Mouse (Mus musculus) CH12.LX (cell line): ENCODE data around the gene Zfp36l1. TPM values are rescaled to one million over a fixed set of nuclear protein-coding genes. Genes with fewer than 3 reads are reported as not detected.

Experiments
- DNase-seq: peaks from one replicate; pipeline ENCODE4 v3.0.0-alpha.2; 2013; ENCODE audit errors: extremely low read depth
- H3K27ac ChIP-seq: 2 replicates; pipeline ENCODE4 v1.5.1; 2012; ENCODE audit warnings: low read depth, mild to moderate bottlenecking, control low read depth, moderate library complexity; ENCODE audit not compliant: insufficient read depth
- H3K27me3 ChIP-seq: replicated peaks from 2 replicates; pipeline ENCODE3; 2012; ENCODE audit warnings: inconsistent platforms
- H3K36me3 ChIP-seq, 2 experiments: replicated peaks in 1 of 2; 2 replicates each; pipeline versions ENCODE3 to v1.6.1; 2012; ENCODE audit warnings: inconsistent platforms in 1 of 2, low read length in 1 of 2, mild to moderate bottlenecking in 1 of 2, mixed read lengths in 1 of 2, moderate library complexity in 1 of 2; ENCODE audit not compliant: control insufficient read depth in 1 of 2, insufficient read depth in 1 of 2
- H3K4me1 ChIP-seq, 2 experiments: 2 replicates each; pipeline ENCODE4 v1.6.1; 2012; ENCODE audit warnings: inconsistent platforms in 1 of 2, moderate library complexity in 1 of 2; ENCODE audit not compliant: insufficient read depth in 2 of 2, control insufficient read depth in 1 of 2
- H3K4me2 ChIP-seq: 2 replicates; pipeline ENCODE4 v1.6.1; 2012; ENCODE audit warnings: low read depth, mild to moderate bottlenecking, control low read depth; ENCODE audit not compliant: poor library complexity, insufficient read depth, severe bottlenecking
- H3K4me3 ChIP-seq, 3 experiments: fragments of 150-350 bp in 1 of 3; sonication (generic) in 1 of 3; replicated peaks in 1 of 3; 2 replicates each; pipeline versions ENCODE3 to v1.5.1; 2011 to 2012; ENCODE audit warnings: low read depth in 2 of 3, low read length in 2 of 3, mild to moderate bottlenecking in 2 of 3, moderate library complexity in 2 of 3, control low read depth in 1 of 3, improper control_type of control experiment in 1 of 3, inconsistent platforms in 1 of 3, mixed read lengths in 1 of 3; ENCODE audit not compliant: poor library complexity in 1 of 3
- H3K79me2 ChIP-seq: replicated peaks from 2 replicates; pipeline ENCODE4 v1.6.1; 2012; ENCODE audit warnings: mild to moderate bottlenecking, moderate library complexity; ENCODE audit not compliant: control insufficient read depth, poor library complexity, insufficient read depth, severe bottlenecking; ENCODE audit errors: extremely low read depth
- H3K9ac ChIP-seq: 2 replicates; pipeline ENCODE4 v1.6.1; 2012; ENCODE audit warnings: low read depth, mild to moderate bottlenecking, control low read depth, moderate library complexity; ENCODE audit not compliant: insufficient read depth
- H3K9me3 ChIP-seq: replicated peaks from 2 replicates; pipeline ENCODE3; 2012; ENCODE audit warnings: low read length, inconsistent platforms, mixed read lengths
- CHD1 ChIP-seq: IDR thresholded peaks from 2 replicates; pipeline ENCODE4 v1.6.1; 2012; ENCODE audit warnings: low read depth, low read length, improper control_type of control experiment, inconsistent platforms
- CHD2 ChIP-seq: IDR thresholded peaks from 2 replicates; pipeline ENCODE4 v1.6.1; 2011; ENCODE audit warnings: low read length, improper control_type of control experiment
- CTCF ChIP-seq, 2 experiments: IDR thresholded peaks in 1 of 2; conservative IDR thresholded peaks in 1 of 2; 2 replicates each; pipeline ENCODE4 v1.5.1; 2011 to 2012; ENCODE audit warnings: low read depth in 2 of 2, low read length in 2 of 2, improper control_type of control experiment in 1 of 2, inconsistent platforms in 1 of 2, mild to moderate bottlenecking in 1 of 2, moderate library complexity in 1 of 2
- E2F4 ChIP-seq: IDR thresholded peaks from 2 replicates; pipeline ENCODE4 v1.6.1; 2011; ENCODE audit warnings: low read depth, low read length, improper control_type of control experiment; ENCODE audit not compliant: insufficient replicate concordance
- ETS1 ChIP-seq: conservative IDR thresholded peaks from 2 replicates; pipeline ENCODE4 v1.6.1; 2012; ENCODE audit warnings: low read depth, mild to moderate bottlenecking, inconsistent platforms, low read length, improper control_type of control experiment, moderate library complexity
- JUND ChIP-seq: conservative IDR thresholded peaks from 2 replicates; pipeline ENCODE4 v1.6.1; 2011; ENCODE audit warnings: low read depth, low read length, improper control_type of control experiment
- KAT2A ChIP-seq: IDR thresholded peaks from 2 replicates; pipeline ENCODE4 v1.6.1; 2012; ENCODE audit warnings: low read length, improper control_type of control experiment, inconsistent platforms; ENCODE audit not compliant: insufficient replicate concordance
- MAZ ChIP-seq: IDR thresholded peaks from 2 replicates; pipeline ENCODE4 v1.6.1; 2012; ENCODE audit warnings: low read depth, mild to moderate bottlenecking, inconsistent platforms, low read length, improper control_type of control experiment, moderate library complexity
- MXI1 ChIP-seq: IDR thresholded peaks from 2 replicates; pipeline ENCODE4 v1.6.1; 2011; ENCODE audit warnings: mild to moderate bottlenecking, low read depth, low read length, improper control_type of control experiment
- NELFE ChIP-seq: IDR thresholded peaks from 2 replicates; pipeline ENCODE4 v1.6.1; 2011; ENCODE audit warnings: low read depth, low read length, improper control_type of control experiment
- POLR2A ChIP-seq: IDR thresholded peaks from 2 replicates; pipeline ENCODE4 v1.6.1; 2011; ENCODE audit warnings: low read depth, mild to moderate bottlenecking, improper control_type of control experiment, low read length
- RAD21 ChIP-seq: IDR thresholded peaks from 2 replicates; pipeline ENCODE4 v1.6.1; 2011; ENCODE audit warnings: low read depth, mild to moderate bottlenecking, low read length, improper control_type of control experiment, moderate library complexity
- SMC3 ChIP-seq: IDR thresholded peaks from 2 replicates; pipeline ENCODE4 v1.6.1; 2011; ENCODE audit warnings: low read depth, low read length, improper control_type of control experiment
- TBP ChIP-seq: conservative IDR thresholded peaks from 2 replicates; pipeline ENCODE4 v1.6.1; 2011; ENCODE audit warnings: low read depth, low read length, improper control_type of control experiment
- TCF12 ChIP-seq: IDR thresholded peaks from 2 replicates; pipeline ENCODE4 v1.6.1; 2014; ENCODE audit warnings: low read depth, mild to moderate bottlenecking, inconsistent platforms, low read length, improper control_type of control experiment
- UBTF ChIP-seq: IDR thresholded peaks from 2 replicates; pipeline ENCODE4 v1.6.1; 2012; ENCODE audit warnings: low read depth, mild to moderate bottlenecking, inconsistent platforms, low read length, improper control_type of control experiment, moderate library complexity
- ZC3H11A ChIP-seq: IDR thresholded peaks from 2 replicates; pipeline ENCODE4 v1.6.1; 2012; ENCODE audit warnings: low read depth, mild to moderate bottlenecking, inconsistent platforms, low read length, improper control_type of control experiment
- ZKSCAN1 ChIP-seq: IDR thresholded peaks from 2 replicates; pipeline ENCODE4 v1.6.1; 2012; ENCODE audit warnings: low read depth, inconsistent platforms, low read length, improper control_type of control experiment, borderline replicate concordance
- ZMIZ1 ChIP-seq: IDR thresholded peaks from 2 replicates; pipeline ENCODE4 v1.6.1; 2012; ENCODE audit warnings: low read depth, mild to moderate bottlenecking, inconsistent platforms, low read length, improper control_type of control experiment
- ZNF384 ChIP-seq: IDR thresholded peaks from 2 replicates; pipeline ENCODE4 v1.6.1; 2012; ENCODE audit warnings: low read depth, low read length, improper control_type of control experiment, inconsistent platforms
- dilution Hi-C: fragments of 300-500 bp; cut with MboI; formaldehyde crosslinking; loops from 2 replicates; pipeline ENCODE4 v1.14.3; 2020; ENCODE audit warnings: low sequenced_read_pairs; ENCODE audit not compliant: extremely low pct_unique_long_range_greater_than_20kb, extremely low pct_ligation_motif_present
- in situ Hi-C: fragments of 300-500 bp; cut with MboI; formaldehyde crosslinking; loops from 3 replicates; pipeline ENCODE4 v1.14.3; 2019; ENCODE audit warnings: low sequenced_read_pairs, low pct_ligation_motif_present, low pct_unique_long_range_greater_than_20kb, mixed read lengths
- polyA plus RNA-seq: library from polyadenylated mRNA; unstranded; fragments of >175 nt; gene quantifications from 2 replicates; pipeline ENCODE4 v1.2.1, GENCODE M21; 2012; ENCODE audit warnings: low read depth; ENCODE audit not compliant: insufficient read length
- total RNA-seq, 2 experiments: library from RNA; depleted of rRNA; stranded (reverse); fragments of 300-350 nt in 1 of 2; fragments of >200 nt in 1 of 2; gene quantifications; 2 replicates each; pipeline ENCODE4 v1.2.3; 2012 to 2014

Gene Zfp36l1
- total RNA-seq (2012; rRNA removed): 42.3 and 50.7 TPM in 2 replicates
- 26.2 and 32.7 TPM in 2 replicates for total RNA-seq (2014; rRNA removed)
- polyA plus RNA-seq: 175 and 192 TPM in 2 replicates

DNA sequence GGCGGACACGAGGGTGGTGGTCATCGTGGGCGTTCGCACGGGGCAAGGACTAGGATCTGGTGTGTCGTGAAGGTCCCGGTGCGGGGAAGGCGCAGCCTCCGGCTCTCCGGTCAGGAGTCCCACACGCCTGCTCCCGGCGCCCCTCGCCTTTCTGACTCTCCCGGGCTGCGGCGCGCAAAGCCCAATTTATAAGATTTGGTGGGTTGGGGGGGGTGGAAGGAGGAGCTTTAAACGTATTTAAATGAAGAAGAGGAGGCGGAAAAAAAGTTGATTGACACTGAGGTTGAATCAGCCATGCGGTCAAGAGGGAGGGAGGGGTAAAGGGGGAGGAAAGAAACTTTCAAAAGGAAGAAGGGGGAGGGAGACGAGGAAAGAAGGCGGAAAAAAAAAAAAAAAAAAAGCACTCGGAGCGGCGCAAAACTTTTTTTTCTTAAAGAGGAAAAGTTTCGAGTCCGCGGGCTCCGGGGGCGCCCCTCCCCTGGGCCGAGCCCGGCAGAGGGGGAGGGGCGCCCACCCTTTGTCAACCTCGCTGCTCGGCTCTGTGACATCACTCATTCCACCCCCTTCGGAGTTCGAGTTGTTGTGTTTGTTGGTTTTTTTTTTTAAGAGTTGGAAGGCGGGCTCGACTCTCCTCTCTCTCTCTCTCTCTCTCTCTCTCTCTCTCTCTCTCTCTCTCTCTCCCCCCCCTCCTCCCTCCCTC lies at the start of gene Zfp36l1:
TSS of gene Zfp36l1 (minus strand) at position 162 of the 700 bp plus-strand sequence.
- Histone ChIP-seq H3K9ac (peak within 1 kb of the TSS; percentile 99), H3K4me1 (peaks cover 5 to 23% of the 10 kb centered on the region in 2 experiments; a peak in 3 of 4 replicates), H3K4me2 (peak within 1 kb of the TSS; percentile 97), H3K27me3 (no peaks in the 10 kb centered on the region), H3K79me2 (peaks cover 51% of the 10 kb centered on the region), H3K36me3 (peaks cover 16 to 29% of the 10 kb centered on the region in 2 experiments)
- in situ Hi-C loops: loop anchor here (10.0 to 25.0 kb wide), 2 partner anchors 276 to 508 kb away; no protein-coding TSS in a partner anchor
- TF ChIP-seq MAZ: no peak
- TF ChIP-seq CHD1: no peak
- peak; percentile 96 for TF ChIP-seq TBP
- TF ChIP-seq ETS1: no peak
- no peak for TF ChIP-seq TCF12
- no peak for TF ChIP-seq ZC3H11A
- no peak for TF ChIP-seq CTCF (conservative IDR thresholded peaks at IDR 0.05 in 1 of 2, IDR thresholded peaks at IDR 0.05 in 1 of 2; ENCODE audit: low read depth in 2 of 2, low read length in 2 of 2)
- TF ChIP-seq ZMIZ1: no peak
- TF ChIP-seq POLR2A: peak; percentile 100
- no peak; the same call in 1 of the 2 replicates for TF ChIP-seq UBTF
- TF ChIP-seq, all 38 proteins: peak for 2
- peak within 1 kb of the TSS; percentile 90 for H3K27ac ChIP-seq
- dilution Hi-C loops: no loop called here
- peak within 1 kb of the TSS; percentile 76 to 98 (median 94) for H3K4me3 ChIP-seq
- peak; percentile 98 for DNase-seq
- no peaks in the 10 kb centered on the region for H3K9me3 ChIP-seq

DNA sequence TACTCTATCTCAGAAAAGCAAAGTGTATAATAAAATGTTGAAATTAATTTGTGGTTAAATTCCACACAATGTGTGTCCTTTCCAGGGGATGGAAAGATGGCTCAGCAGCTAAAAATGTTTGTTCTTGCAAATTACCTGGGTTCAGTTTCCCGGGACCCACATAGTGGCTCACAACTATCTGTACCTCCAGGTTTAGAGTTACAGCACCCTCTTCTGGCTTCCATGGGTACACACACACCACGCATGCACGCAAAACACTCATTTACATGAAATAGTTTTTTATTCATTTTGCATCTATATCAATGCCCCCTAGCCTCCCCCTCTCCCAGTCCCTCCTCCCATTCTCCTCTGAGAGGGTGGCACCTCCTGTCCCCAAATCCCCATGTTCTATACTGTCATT lies 49.6 kb upstream of the Zfp36l1 start:
- Histone ChIP-seq H3K4me1 (peaks cover 0 to 6% of the 10 kb centered on the region in 2 experiments; a peak in 2 of 4 replicates), H3K27ac (no peak overlapping the region), H3K9me3 (no peaks in the 10 kb centered on the region), H3K4me3 (no peak overlapping the region), H3K36me3 (peaks cover 0 to 8% of the 10 kb centered on the region in 2 experiments), H3K9ac (no peak overlapping the region), H3K4me2 (no peak overlapping the region), H3K79me2 (no peaks in the 10 kb centered on the region), H3K27me3 (no peaks in the 10 kb centered on the region)
- peak in 1 of 2 experiments; percentile 46; a peak in 1 of 4 replicates for TF ChIP-seq CTCF (conservative IDR thresholded peaks at IDR 0.05 in 1 of 2, IDR thresholded peaks at IDR 0.05 in 1 of 2; ENCODE audit: low read depth in 2 of 2, low read length in 2 of 2)
- peak; percentile 20 for TF ChIP-seq RAD21
- TF ChIP-seq MXI1: no peak
- no peak for TF ChIP-seq CHD2
- peak; percentile 5; the same call in 1 of the 2 replicates for TF ChIP-seq SMC3
- no peak for TF ChIP-seq ZMIZ1
- TF ChIP-seq ZNF384: no peak
- no peak for TF ChIP-seq E2F4
- TF ChIP-seq ETS1: no peak
- TF ChIP-seq KAT2A: no peak
- no peak for TF ChIP-seq ZC3H11A
- no peak for TF ChIP-seq JUND
- no peak for TF ChIP-seq ZKSCAN1
- no peak for TF ChIP-seq NELFE
- DNase-seq: no peak
- dilution Hi-C loops (no loop called here), in situ Hi-C loops (loop anchor here (25.0 kb wide), 1 partner anchor 425 kb away; no protein-coding TSS in a partner anchor)
